Mouse (Mus musculus): Measurements from ENCODE around the gene Minpp1.

DNA sequence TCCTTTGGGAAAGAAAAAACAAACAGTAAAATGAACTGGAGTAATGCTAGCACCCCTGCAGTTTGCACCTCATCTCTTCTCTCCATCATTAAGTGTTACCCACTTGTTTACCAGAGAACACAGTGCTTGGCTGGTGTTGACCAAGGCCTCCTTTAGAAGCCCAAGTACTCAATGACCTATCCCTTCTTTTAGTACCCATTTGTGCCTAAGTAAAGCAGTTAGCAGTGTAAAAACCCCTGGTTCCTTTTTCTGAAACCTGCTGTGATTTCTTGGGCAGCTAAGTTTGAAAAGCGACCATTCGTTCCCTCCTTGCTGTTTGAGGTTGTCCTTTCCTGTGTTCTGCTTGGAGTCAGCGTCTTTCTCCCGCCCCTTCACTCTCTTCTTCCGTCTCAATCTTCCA, 7.4 kb downstream of the Minpp1 start:
- TF ChIP-seq CTCF (IDR thresholded peaks at IDR 0.05; ENCODE audit: low read depth) (no peak), EP300 (optimal IDR thresholded peaks at IDR 0.05) (no peak)

Measured in stomach, postnatal 0 days (tissue).